Mouse (Mus musculus) duodenum, adult 2 months (tissue): Measurements from ENCODE around the gene Mlycd. TPM values are rescaled to one million over a fixed set of nuclear protein-coding genes. Genes with fewer than 3 reads are reported as not detected.

Source experiments
- polyA plus RNA-seq: library from polyadenylated mRNA; depleted of rRNA; stranded (reverse); fragments of >200 nt; gene quantifications from 2 replicates; pipeline ENCODE4 v1.2.3, GENCODE M21; 2012; ENCODE audit warnings: low replicate concordance; rRNA removed

Gene Mlycd
- polyA plus RNA-seq, result 57.8 and 85.0 TPM in 2 replicates

GRCm38 (mm10) chr8:119394524-119395026 lies at the start of gene Mlycd:
Gene Mlycd (plus strand): TSS chr8:119394878.

GRCm38 (mm10) chr8:119433582-119434174 lies 39.0 kb downstream of the Mlycd start, which contains the start of gene Osgin1:
Gene Osgin1 (plus strand): TSS chr8:119434124.

GRCm38 (mm10) chr8:119446211-119446989 lies 51.7 kb downstream of the Mlycd start, which contains the start of gene Necab2:
Gene Necab2 (plus strand): TSS chr8:119446719.

Other genes with a start within 250 kb of the Mlycd start
- 21.4 and 38.2 TPM in 2 replicates for gene Hsbp1, start 50.4 kb upstream of the Mlycd start, polyA plus RNA-seq
- gene Osgin1, start 39.2 kb downstream of the Mlycd start, polyA plus RNA-seq, result 92.1 and 231 TPM in 2 replicates
- 0.69 and 0.84 TPM in 2 replicates for gene Necab2, start 51.8 kb downstream of the Mlycd start, polyA plus RNA-seq
- 0.19 and 0.75 TPM in 2 replicates for gene Slc38a8, start 106.8 kb downstream of the Mlycd start, polyA plus RNA-seq
- 38.5 and 43.8 TPM in 2 replicates for gene Mbtps1, start 163.9 kb downstream of the Mlycd start, polyA plus RNA-seq
- 13.1 and 14.8 TPM in 2 replicates for gene Hsdl1, start 180.3 kb downstream of the Mlycd start, polyA plus RNA-seq
- gene Dnaaf1, start 180.4 kb downstream of the Mlycd start, polyA plus RNA-seq, result 6.3 and 13.3 TPM in 2 replicates
- 19.7 and 22.9 TPM in 2 replicates for gene Taf1c, start 210.3 kb downstream of the Mlycd start, polyA plus RNA-seq
- gene Adad2, start 217.9 kb downstream of the Mlycd start, polyA plus RNA-seq, result 0.44 and 4.5 TPM in 2 replicates
- gene Kcng4, start 240.8 kb downstream of the Mlycd start, polyA plus RNA-seq, result 0.56 and 0.74 TPM in 2 replicates